Mouse (Mus musculus): Measurements from ENCODE around the gene Ptprn. TPM values are rescaled to one million over a fixed set of nuclear protein-coding genes. Genes with fewer than 3 reads are reported as not detected.

Ptprn gene
- polyA plus RNA-seq, 1 experiment from 2014 or later = 24.2 TPM

DNA sequence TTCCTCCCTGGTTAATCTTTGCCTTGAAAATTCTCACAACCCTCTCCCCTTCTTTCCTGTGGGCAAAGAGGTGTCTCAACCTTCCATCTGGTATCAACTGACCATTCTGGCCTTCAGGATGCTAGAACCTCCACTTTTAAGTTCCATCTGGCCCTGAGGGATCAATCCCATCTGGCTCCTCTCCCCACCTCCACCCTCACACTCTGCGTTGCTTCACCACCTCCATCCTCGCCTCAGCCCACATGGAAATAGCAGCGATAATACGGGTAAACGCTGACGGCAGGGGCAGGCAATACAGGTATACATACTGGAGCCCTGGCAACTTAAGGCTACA is 46.4 kb downstream of the Ptprn start:
- Histone ChIP-seq H3K9ac (no peak overlapping the region), H3K27me3 (replicated peaks) (peaks cover 56% of the 10 kb centered on the region)
- no peak for ATAC-seq (replicated peaks)

DNA sequence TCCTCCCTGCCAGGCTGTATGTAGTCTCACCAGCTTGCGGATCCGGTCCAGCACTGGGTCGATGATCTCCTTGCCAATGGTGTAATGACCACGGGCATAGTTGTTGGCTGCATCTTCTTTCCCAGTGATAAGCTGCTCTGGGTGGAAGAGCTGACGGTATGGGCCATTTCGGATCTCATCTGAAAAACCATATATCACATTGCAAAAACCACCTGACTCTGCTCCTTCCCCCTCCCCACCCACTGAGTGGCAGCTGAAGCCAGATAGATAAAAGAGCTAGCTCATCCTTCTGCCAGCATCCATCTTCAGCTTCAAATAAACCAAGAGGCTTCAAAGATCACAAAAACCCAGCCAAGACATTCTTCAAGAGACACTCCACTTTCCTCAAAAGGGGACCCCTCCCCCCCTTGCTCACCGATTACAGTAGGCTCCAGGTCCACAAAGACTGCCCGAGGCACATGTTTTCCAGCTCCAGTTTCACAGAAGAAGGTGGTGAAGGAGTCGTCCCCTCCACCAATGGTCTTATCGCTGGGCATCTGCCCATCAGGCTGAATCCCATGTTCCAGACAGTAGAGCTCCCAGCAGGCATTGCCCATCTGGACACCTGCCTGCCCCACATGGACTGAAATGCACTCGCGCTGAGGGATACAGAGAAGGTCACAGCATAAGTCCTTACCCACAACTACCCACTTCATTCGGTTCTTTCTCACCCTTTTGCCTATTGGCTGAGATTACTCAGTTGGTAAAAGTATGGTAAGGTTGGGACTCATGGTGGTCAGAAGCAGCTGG is 47.3 kb downstream of the Ptprn start:
- no peak overlapping the region for H3K4me2 ChIP-seq
- WGBS = 85% methylated on average over 13 of the region's 13 CpGs
- H3K9ac ChIP-seq = no peak overlapping the region
- peaks cover 16% of the 10 kb centered on the region; the same call in 1 of the 2 replicates for H3K36me3 ChIP-seq (replicated peaks)
- no peak for ATAC-seq (replicated peaks)
- H3K27ac ChIP-seq = no peak overlapping the region
- peaks cover 26% of the 10 kb centered on the region for H3K4me1 ChIP-seq
- H3K4me3 ChIP-seq = no peak overlapping the region
- peaks cover 50% of the 10 kb centered on the region for H3K27me3 ChIP-seq (replicated peaks)
- no peaks in the 10 kb centered on the region for H3K9me3 ChIP-seq

More for the DNA sequence above, 46.4 kb downstream of the Ptprn start:
- H3K4me2 ChIP-seq = peak overlapping the region; percentile 79; the same call in 1 of the 2 replicates
- no peak overlapping the region for H3K4me3 ChIP-seq
- WGBS = 6% methylated on average over 6 of the region's 6 CpGs
- H3K36me3 ChIP-seq (replicated peaks) = peaks cover 11% of the 10 kb centered on the region; the same call in 1 of the 2 replicates
- H3K9me3 ChIP-seq = no peaks in the 10 kb centered on the region
- no peak overlapping the region for H3K27ac ChIP-seq
- peaks cover 17% of the 10 kb centered on the region for H3K4me1 ChIP-seq

DNA sequence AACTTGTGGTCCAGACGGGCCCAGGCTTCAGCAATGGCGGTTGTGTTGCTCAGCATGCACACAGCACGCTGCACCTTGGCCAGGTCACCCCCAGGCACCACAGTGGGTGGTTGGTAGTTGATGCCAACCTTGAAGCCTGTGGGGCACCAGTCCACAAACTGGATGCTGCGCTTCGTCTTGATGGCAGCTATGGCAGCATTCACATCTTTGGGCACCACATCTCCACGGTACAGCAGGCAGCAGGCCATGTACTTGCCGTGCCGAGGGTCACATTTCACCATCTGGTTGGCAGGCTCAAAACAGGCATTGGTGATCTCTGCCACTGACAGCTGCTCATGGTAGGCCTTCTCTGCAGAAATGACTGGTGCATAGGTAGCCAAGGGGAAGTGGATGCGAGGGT is 48.5 kb downstream of the Ptprn start:
- H3K4me2 ChIP-seq = no peak overlapping the region
- H3K9ac ChIP-seq = no peak overlapping the region
- 88% methylated on average over 9 of the region's 9 CpGs for WGBS
- no peak overlapping the region for H3K27ac ChIP-seq
- H3K4me1 ChIP-seq = peaks cover 35% of the 10 kb centered on the region
- H3K4me3 ChIP-seq = no peak overlapping the region
- H3K9me3 ChIP-seq = no peaks in the 10 kb centered on the region
- H3K36me3 ChIP-seq (replicated peaks) = peaks cover 16% of the 10 kb centered on the region; the same call in 1 of the 2 replicates
- H3K27me3 ChIP-seq (replicated peaks) = peaks cover 40% of the 10 kb centered on the region
- no peak for ATAC-seq (replicated peaks)

DNA sequence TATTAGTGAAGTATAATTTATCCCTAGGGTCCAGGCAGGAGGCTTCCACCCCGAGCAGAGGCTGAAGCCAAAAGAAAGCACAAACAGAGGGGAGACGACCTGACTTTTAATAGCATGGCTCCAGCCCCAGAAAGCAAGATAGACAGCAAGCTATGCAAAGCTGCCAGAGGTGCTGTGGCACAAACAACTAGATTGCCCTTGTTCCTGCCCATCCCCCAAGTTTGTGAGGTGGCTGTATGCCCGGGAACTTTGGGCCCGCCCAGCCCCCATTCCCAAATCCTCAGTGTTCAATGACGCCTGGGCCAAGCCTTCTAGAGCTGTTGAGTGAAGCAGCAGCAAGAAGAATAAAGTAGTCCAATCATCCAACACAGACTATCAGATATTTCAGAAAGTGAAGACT is 49.4 kb downstream of the Ptprn start:
- peaks cover 31% of the 10 kb centered on the region for H3K27me3 ChIP-seq (replicated peaks)
- peaks cover 39% of the 10 kb centered on the region for H3K4me1 ChIP-seq
- H3K9me3 ChIP-seq = no peaks in the 10 kb centered on the region
- no peak overlapping the region for H3K4me2 ChIP-seq
- H3K4me3 ChIP-seq = no peak overlapping the region
- H3K27ac ChIP-seq = no peak overlapping the region
- WGBS = 81% methylated on average over 5 of the region's 5 CpGs
- peaks cover 16% of the 10 kb centered on the region; the same call in 1 of the 2 replicates for H3K36me3 ChIP-seq (replicated peaks)
- H3K9ac ChIP-seq = no peak overlapping the region
- ATAC-seq (replicated peaks) = no peak

- H3K27me3 ChIP-seq (replicated peaks) = peaks cover 27% of the 10 kb centered on the region
- peaks cover 16% of the 10 kb centered on the region; the same call in 1 of the 2 replicates for H3K36me3 ChIP-seq (replicated peaks)
- H3K4me1 ChIP-seq = peaks cover 39% of the 10 kb centered on the region
- WGBS = 83% methylated on average over 2 of the region's 2 CpGs
- no peaks in the 10 kb centered on the region for H3K9me3 ChIP-seq
- H3K4me2 ChIP-seq = no peak overlapping the region
- no peak overlapping the region for H3K4me3 ChIP-seq
- no peak overlapping the region for H3K27ac ChIP-seq
- no peak overlapping the region for H3K9ac ChIP-seq
- no peak for ATAC-seq (replicated peaks)
Measured at GRCm38 (mm10) chr1:75214442-75214841, 49.9 kb downstream of the Ptprn start.

DNA sequence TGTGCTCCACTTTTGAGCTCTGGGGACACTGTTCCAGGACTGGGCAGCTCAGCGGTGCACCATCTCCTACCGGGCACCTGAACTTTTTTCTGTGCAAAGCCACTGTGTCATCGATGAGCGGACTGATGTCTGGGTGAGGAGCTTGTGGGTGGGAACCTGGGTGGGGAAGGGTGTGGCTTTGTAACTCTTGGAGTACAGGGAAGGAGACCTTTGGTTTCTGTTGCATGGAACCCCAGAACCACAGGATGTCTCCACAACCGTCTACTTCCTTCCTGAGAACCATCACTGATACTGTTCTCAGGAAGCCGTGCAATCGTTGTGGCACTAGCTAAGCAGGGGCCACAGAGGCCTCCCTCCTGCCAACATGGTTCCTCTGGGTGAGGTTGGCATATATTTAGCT is 51.2 kb downstream of the Ptprn start:
- no peak overlapping the region for H3K9ac ChIP-seq
- peaks cover 19% of the 10 kb centered on the region for H3K27me3 ChIP-seq (replicated peaks)
- 89% methylated on average over 7 of the region's 7 CpGs for WGBS
- H3K4me1 ChIP-seq = peaks cover 38% of the 10 kb centered on the region
- no peak for ATAC-seq (replicated peaks)
- H3K4me3 ChIP-seq = no peak overlapping the region
- H3K36me3 ChIP-seq (replicated peaks) = peaks cover 16% of the 10 kb centered on the region; the same call in 1 of the 2 replicates
- H3K9me3 ChIP-seq = no peaks in the 10 kb centered on the region
- no peak overlapping the region for H3K4me2 ChIP-seq
- no peak overlapping the region for H3K27ac ChIP-seq

DNA sequence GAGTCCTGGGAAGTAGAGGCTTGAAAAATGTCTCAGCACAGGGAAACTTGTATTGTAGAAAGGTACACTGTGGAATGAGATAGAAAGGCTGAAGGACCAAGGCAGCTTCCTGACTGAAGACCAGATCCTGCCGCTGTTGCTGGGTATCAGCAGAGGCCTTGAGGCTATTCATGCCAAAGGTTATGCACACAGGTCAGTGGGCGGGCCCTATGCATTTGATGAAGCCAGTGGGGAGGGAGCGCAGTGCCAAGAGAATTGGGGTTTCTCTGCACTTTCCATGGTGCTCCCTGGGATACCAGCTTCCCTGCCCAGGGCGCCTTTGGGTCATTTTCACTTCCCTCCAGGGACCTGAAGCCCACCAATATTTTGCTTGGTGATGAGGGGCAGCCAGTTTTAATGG is 51.8 kb downstream of the Ptprn start:
- Histone ChIP-seq H3K36me3 (replicated peaks) (peaks cover 16% of the 10 kb centered on the region; the same call in 1 of the 2 replicates), H3K27ac (no peak overlapping the region), H3K4me2 (no peak overlapping the region), H3K9ac (no peak overlapping the region), H3K4me3 (no peak overlapping the region), H3K27me3 (replicated peaks) (peaks cover 13% of the 10 kb centered on the region), H3K4me1 (peaks cover 38% of the 10 kb centered on the region), H3K9me3 (no peaks in the 10 kb centered on the region)
- WGBS = 91% methylated on average over 4 of the region's 4 CpGs
- no peak for ATAC-seq (replicated peaks)

DNA sequence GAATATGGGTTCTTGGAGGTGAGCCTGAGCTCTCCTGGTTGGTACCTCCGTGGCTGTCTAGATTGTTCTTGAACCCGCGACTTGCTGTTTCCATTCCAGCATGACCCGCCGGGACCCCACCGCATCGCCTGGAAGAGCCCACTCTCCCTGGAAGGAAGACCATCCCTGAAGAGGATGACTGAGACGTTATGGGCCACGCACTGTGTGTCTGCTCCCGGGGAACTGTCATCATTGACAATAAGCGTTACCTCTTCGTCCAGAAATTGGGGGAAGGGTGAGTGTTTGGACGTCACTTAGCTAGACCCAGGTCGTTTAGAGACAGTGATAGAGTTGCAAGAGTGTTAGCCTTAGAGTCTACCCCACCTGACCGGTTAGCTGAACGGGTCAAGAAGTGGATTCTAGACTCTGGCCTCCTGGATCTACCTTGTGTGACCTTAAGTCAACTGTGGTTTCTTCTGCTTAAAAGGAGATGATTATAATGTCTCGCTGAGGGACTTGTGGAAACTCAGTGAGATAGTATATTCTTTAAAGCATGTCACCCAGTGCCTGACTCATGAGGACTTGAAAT is 53.1 kb downstream of the Ptprn start:
- 11% methylated on average over 17 of the region's 17 CpGs for WGBS
- H3K27ac ChIP-seq = peak overlapping the region; percentile 60; the same call in 1 of the 2 replicates

DNA sequence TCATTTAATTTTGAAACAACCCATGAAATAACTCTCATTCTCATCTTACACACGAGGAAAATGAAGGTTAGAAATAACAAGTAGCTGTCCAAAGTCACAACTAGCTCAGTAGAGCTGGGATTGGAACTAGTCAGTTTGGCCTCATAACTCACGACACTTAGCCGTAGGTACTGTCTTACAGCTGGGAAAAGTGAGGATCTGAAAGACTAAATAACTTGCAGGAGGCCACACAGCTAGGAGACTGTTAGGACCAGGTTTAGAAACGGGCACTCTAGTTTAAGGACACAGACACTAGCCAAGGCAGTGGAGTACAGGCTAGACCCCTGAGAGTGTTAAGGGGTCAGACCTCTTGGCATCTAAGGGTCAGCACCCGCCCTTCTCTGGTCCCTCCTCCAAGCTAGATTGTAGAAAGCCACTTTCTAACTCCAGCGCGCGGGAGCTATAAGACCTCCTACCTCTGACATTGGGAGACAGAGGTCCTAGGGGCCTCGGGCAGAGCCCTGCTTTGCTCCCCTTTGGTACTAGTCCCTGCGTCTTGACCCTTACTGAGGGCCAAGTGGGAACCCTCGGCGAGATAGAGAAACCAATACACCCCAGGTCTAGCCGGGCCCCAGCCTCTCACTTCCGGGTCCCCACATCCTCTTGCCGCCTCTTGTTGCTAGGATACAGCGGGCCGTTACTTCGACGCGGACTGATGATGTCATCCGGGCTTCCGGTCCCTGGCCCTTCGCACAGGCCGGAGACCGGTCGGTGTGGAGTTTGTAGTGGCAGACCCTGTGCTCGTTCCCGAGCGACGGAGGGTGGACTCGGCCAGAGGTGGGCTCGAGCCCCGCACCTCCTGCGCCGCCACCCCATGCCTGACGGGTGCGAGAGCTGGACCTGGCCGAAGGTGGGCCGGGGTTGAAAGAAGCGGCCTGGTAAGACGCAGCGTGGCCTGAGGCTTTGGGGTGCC is 53.9 kb downstream of the Ptprn start, which contains the start of the genes Glb1l and Stk16:
Glb1l (minus strand) TSS at position 678 of the 952 bp plus-strand sequence.
Stk16 (plus strand) TSS at position 703 of the 952 bp plus-strand sequence.
- ATAC-seq (replicated peaks) = peak; percentile 96
- Histone ChIP-seq H3K4me2 (peak within 1 kb of the TSS; percentile 82), H3K36me3 (replicated peaks) (peaks cover 16% of the 10 kb centered on the region; the same call in 1 of the 2 replicates), H3K4me3 (peak within 1 kb of the TSS; percentile 83), H3K9me3 (no peaks in the 10 kb centered on the region), H3K4me1 (peaks cover 38% of the 10 kb centered on the region), H3K27ac (peak within 1 kb of the TSS; percentile 60; the same call in 1 of the 2 replicates), H3K27me3 (replicated peaks) (no peaks in the 10 kb centered on the region), H3K9ac (peak within 1 kb of the TSS; percentile 95)
- 5% methylated on average over 42 of the region's 42 CpGs for WGBS

More for the DNA sequence above, 53.1 kb downstream of the Ptprn start:
- Histone ChIP-seq H3K4me2 (peak overlapping the region; percentile 82), H3K36me3 (replicated peaks) (peaks cover 16% of the 10 kb centered on the region; the same call in 1 of the 2 replicates), H3K9me3 (no peaks in the 10 kb centered on the region), H3K27me3 (replicated peaks) (0 out of 2 replicates have a peak, but pooled peaks cover 3% of the 10 kb centered on the region), H3K9ac (peak overlapping the region; percentile 95), H3K4me1 (peaks cover 38% of the 10 kb centered on the region), H3K4me3 (peak overlapping the region; percentile 83)
- peak; percentile 11; the same call in 1 of the 2 replicates for ATAC-seq (replicated peaks)

GRCm38 (mm10) chr1:75208967-75209678 is 55.2 kb downstream of the Ptprn start:
- 14% methylated on average over 34 of the region's 34 CpGs for WGBS
- Histone ChIP-seq H3K9me3 (no peaks in the 10 kb centered on the region), H3K4me3 (peak overlapping the region; percentile 20), H3K27ac (no peak overlapping the region), H3K36me3 (replicated peaks) (0 out of 2 replicates have a peak, but pooled peaks cover 11% of the 10 kb centered on the region), H3K27me3 (replicated peaks) (no peaks in the 10 kb centered on the region), H3K4me1 (peaks cover 38% of the 10 kb centered on the region), H3K4me2 (peak overlapping the region; percentile 82), H3K9ac (peak overlapping the region; percentile 35)
- ATAC-seq (replicated peaks) = no peak

GRCm38 (mm10) chr1:75201236-75201635 is 63.1 kb downstream of the Ptprn start:
- 88% methylated on average over 1 of the region's 1 CpGs for WGBS
- no peak for ATAC-seq (replicated peaks)

More at GRCm38 (mm10) chr1:75201236-75201635, 63.1 kb downstream of the Ptprn start:
- no peaks in the 10 kb centered on the region for H3K27me3 ChIP-seq (replicated peaks)
- no peak overlapping the region for H3K4me3 ChIP-seq
- H3K9ac ChIP-seq = no peak overlapping the region
- peaks cover 26% of the 10 kb centered on the region; the same call in 1 of the 2 replicates for H3K36me3 ChIP-seq (replicated peaks)
- no peak overlapping the region for H3K27ac ChIP-seq
- H3K4me1 ChIP-seq = no peaks in the 10 kb centered on the region
- H3K4me2 ChIP-seq = no peak overlapping the region
- no peaks in the 10 kb centered on the region for H3K9me3 ChIP-seq

All from midbrain, embryonic 15.5 days (tissue).